Mouse (Mus musculus) ES-Bruce4 (cell line): ENCODE data around the gene Clca2.

ENCODE experiments used
- CTCF ChIP-seq: IDR thresholded peaks from one replicate; pipeline ENCODE4 v1.8.1; 2011; ENCODE audit warnings: low read depth, low read length
- EP300 ChIP-seq: IDR thresholded peaks from 2 replicates; pipeline ENCODE4 v1.6.1; 2011; ENCODE audit warnings: low read depth, low read length; ENCODE audit not compliant: insufficient read depth
- POLR2A ChIP-seq: IDR thresholded peaks from one replicate; pipeline ENCODE4 v1.8.1; 2011; ENCODE audit warnings: low read length; ENCODE audit not compliant: insufficient read depth

DNA sequence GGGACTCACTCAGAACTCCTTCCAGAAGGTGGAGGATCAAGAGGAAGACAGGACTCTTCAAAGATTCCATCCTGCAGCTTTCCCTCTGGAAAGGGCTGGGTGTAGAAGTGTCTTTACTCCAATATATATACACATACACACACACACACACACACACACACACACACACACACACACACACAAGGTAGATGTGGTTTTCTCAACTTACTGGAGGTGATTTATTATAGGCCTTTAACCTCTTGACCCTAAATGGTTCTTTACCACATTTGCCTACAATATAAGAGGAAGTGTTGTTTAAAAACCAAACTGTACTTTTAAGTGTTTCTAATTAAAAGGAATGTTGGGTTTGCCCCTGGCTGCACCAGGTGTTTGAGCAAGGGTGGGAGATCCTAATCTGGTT lies 66.6 kb downstream of the Clca2 start, which contains the start of gene Clca1:
- TF ChIP-seq CTCF (no peak), POLR2A (no peak), EP300 (no peak)
